Mouse (Mus musculus) urinary bladder, postnatal 10 days (tissue): ENCODE measurements around the gene Rnaset2a.
"Not testable (repeated sequence)": the region's sequence is repeated elsewhere in the genome, so short reads cannot be mapped to it uniquely, and the experiment has no call there.

Experiments
- DNase-seq: peaks from one replicate; pipeline ENCODE4 v3.0.0; 2022; ENCODE audit warnings: low spot score

Gene Rnaset2a

GRCm38 (mm10) chr17:8147439-8148316 is at the start of gene Rnaset2a, which contains the start of gene Gm49673:
Rnaset2a (minus strand) TSS chr17:8148097.
Gm49673 (minus strand) TSS chr17:8147788.
- DNase-seq: not testable (repeated sequence)

GRCm38 (mm10) chr17:8197652-8198051 is 49.8 kb upstream of the Rnaset2a start:
- no peak for DNase-seq

- no peak for DNase-seq
Measured at GRCm38 (mm10) chr17:8195685-8196376, 47.9 kb upstream of the Rnaset2a start.

- no peak for DNase-seq
Measured at GRCm38 (mm10) chr17:8193678-8194077, 45.8 kb upstream of the Rnaset2a start.

GRCm38 (mm10) chr17:8184217-8184616 is 36.3 kb upstream of the Rnaset2a start:
- DNase-seq: no peak

- DNase-seq: no peak
Measured at GRCm38 (mm10) chr17:8183815-8184214, 35.9 kb upstream of the Rnaset2a start.

- DNase-seq: no peak
Measured at GRCm38 (mm10) chr17:8177090-8177489, 29.2 kb upstream of the Rnaset2a start.

GRCm38 (mm10) chr17:8171081-8171480 is 23.2 kb upstream of the Rnaset2a start:
- no peak for DNase-seq

GRCm38 (mm10) chr17:8170331-8170730 is 22.4 kb upstream of the Rnaset2a start:
- DNase-seq: no peak

GRCm38 (mm10) chr17:8167436-8167835 is 19.5 kb upstream of the Rnaset2a start:
- not testable (repeated sequence) for DNase-seq

- DNase-seq: not testable (repeated sequence)
Measured at GRCm38 (mm10) chr17:8166454-8166853, 18.6 kb upstream of the Rnaset2a start.

- not testable (repeated sequence) for DNase-seq
Measured at GRCm38 (mm10) chr17:8165977-8166376, 18.1 kb upstream of the Rnaset2a start.

GRCm38 (mm10) chr17:8165608-8165945 is 17.7 kb upstream of the Rnaset2a start:
- not testable (repeated sequence) for DNase-seq

GRCm38 (mm10) chr17:8164701-8165607 is 17.1 kb upstream of the Rnaset2a start, which contains the start of gene Fgfr1op:
Fgfr1op (plus strand) TSS chr17:8165501.
- not testable (repeated sequence) for DNase-seq

- not testable (repeated sequence) for DNase-seq
Measured at GRCm38 (mm10) chr17:8160969-8161368, 13.1 kb upstream of the Rnaset2a start.

- DNase-seq: not testable (repeated sequence)
Measured at GRCm38 (mm10) chr17:8158627-8159026, 10.7 kb upstream of the Rnaset2a start.

- not testable (repeated sequence) for DNase-seq
Measured at GRCm38 (mm10) chr17:8155982-8156381, 8.1 kb upstream of the Rnaset2a start.

- DNase-seq: not testable (repeated sequence)
Measured at GRCm38 (mm10) chr17:8155010-8155409, 7.1 kb upstream of the Rnaset2a start.

GRCm38 (mm10) chr17:8146931-8147330 is 966 bp downstream of the Rnaset2a start:
- DNase-seq: not testable (repeated sequence)

- not testable (repeated sequence) for DNase-seq
Measured at GRCm38 (mm10) chr17:8143802-8144673, 3.9 kb downstream of the Rnaset2a start.

GRCm38 (mm10) chr17:8140210-8140609 is 7.7 kb downstream of the Rnaset2a start:
- DNase-seq: not testable (repeated sequence)
